Mouse (Mus musculus) limb, embryonic 13.5 days (tissue): ENCODE measurements around the gene Aacs. TPM values are rescaled to one million over a fixed set of nuclear protein-coding genes. Genes with fewer than 3 reads are reported as not detected.
"Not testable (repeated sequence)": the region's sequence is repeated elsewhere in the genome, so short reads cannot be mapped to it uniquely, and the experiment has no call there.

Experiments used
- ATAC-seq: fragments of 200-750 bp; cut with Nextera tagmentation; 2 replicates; pipeline ENCODE4 v1.8.0; 2017; ENCODE audit warnings: low read depth, moderate number of reproducible peaks, moderate TSS enrichment; ENCODE audit not compliant: low FRiP score
- H3K27ac ChIP-seq: fragments of 300-500 bp; sonication (generic); 2 replicates; pipeline ENCODE4 v1.5.1; 2015; ENCODE audit warnings: inconsistent platforms, mild to moderate bottlenecking, moderate library complexity
- H3K27me3 ChIP-seq: fragments of 300-500 bp; sonication (generic); 2 replicates; pipeline ENCODE4 v1.6.1; 2015; ENCODE audit warnings: mild to moderate bottlenecking, inconsistent platforms
- H3K36me3 ChIP-seq: fragments of 300-500 bp; sonication (generic); 2 replicates; pipeline ENCODE4 v1.6.1; 2015; ENCODE audit warnings: inconsistent platforms, mild to moderate bottlenecking, moderate library complexity
- H3K4me1 ChIP-seq: fragments of 300-500 bp; sonication (generic); 2 replicates; pipeline ENCODE4 v1.6.1; 2015; ENCODE audit warnings: inconsistent platforms
- H3K4me2 ChIP-seq: fragments of 300-500 bp; sonication (generic); replicated peaks from 2 replicates; pipeline ENCODE4 v1.6.1; 2015; ENCODE audit warnings: inconsistent platforms, mild to moderate bottlenecking, moderate library complexity
- H3K4me3 ChIP-seq: fragments of 300-500 bp; sonication (generic); 2 replicates; pipeline ENCODE4 v1.5.1; 2015; ENCODE audit warnings: moderate library complexity, mild to moderate bottlenecking, inconsistent platforms
- H3K9ac ChIP-seq: fragments of 300-500 bp; sonication (generic); 2 replicates; pipeline ENCODE4 v1.6.1; 2015; ENCODE audit warnings: mild to moderate bottlenecking, inconsistent platforms
- H3K9me3 ChIP-seq: fragments of 300-500 bp; sonication (generic); 2 replicates; pipeline ENCODE4 v1.6.1; 2016; ENCODE audit warnings: inconsistent platforms
- WGBS: fragments of 180-500 bp; shearing (Covaris S2); methylation state at CpG from one replicate; pipeline ENCODE4 v1.1.7; 2015; 5-methylcytosine and 5-hydroxymethylcytosine counted together
- polyA plus RNA-seq: library from polyadenylated mRNA; unstranded; fragments of >200 nt; fragmentation: Nextera tagmentation; extraction: Ambion mirVana; gene quantifications from 2 replicates; pipeline ENCODE4 v1.2.1, GENCODE M21; 2015

Aacs gene
- polyA plus RNA-seq, 1 experiment from 2014 or later, result 35.2 TPM

GRCm38 (mm10) chr5:125485031-125485778 lies 9.6 kb downstream of the Aacs start:
- Histone ChIP-seq H3K27me3 (no peaks in the 10 kb centered on the region), H3K4me2 (no peak overlapping the region), H3K27ac (no peak overlapping the region), H3K9ac (no peak overlapping the region), H3K4me3 (no peak overlapping the region), H3K9me3 (no peaks in the 10 kb centered on the region), H3K4me1 (0 out of 2 replicates have a peak, but pooled peaks cover 4% of the 10 kb centered on the region), H3K36me3 (peaks cover 61% of the 10 kb centered on the region)
- ATAC-seq, result no peak
- WGBS, result 88% methylated on average over 4 of the region's 4 CpGs

- H3K4me3 ChIP-seq, result no peak overlapping the region
- H3K9me3 ChIP-seq, result no peaks in the 10 kb centered on the region
- H3K27ac ChIP-seq, result no peak overlapping the region
- H3K4me1 ChIP-seq, result no peaks in the 10 kb centered on the region
- WGBS, result 89% methylated on average over 1 of the region's 1 CpGs
- ATAC-seq, result no peak
- H3K9ac ChIP-seq, result no peak overlapping the region
- H3K4me2 ChIP-seq, result no peak overlapping the region
- no peaks in the 10 kb centered on the region for H3K27me3 ChIP-seq
- H3K36me3 ChIP-seq, result peaks cover 66% of the 10 kb centered on the region
Observed at GRCm38 (mm10) chr5:125486088-125486487, 10.5 kb downstream of the Aacs start.

- Histone ChIP-seq H3K4me3 (no peak overlapping the region), H3K27me3 (no peaks in the 10 kb centered on the region), H3K9me3 (no peaks in the 10 kb centered on the region), H3K27ac (no peak overlapping the region), H3K4me1 (no peaks in the 10 kb centered on the region), H3K4me2 (no peak overlapping the region), H3K9ac (no peak overlapping the region), H3K36me3 (peaks cover 73% of the 10 kb centered on the region)
- ATAC-seq, result no peak
- WGBS, result 85% methylated on average over 11 of the region's 11 CpGs
Observed at GRCm38 (mm10) chr5:125487375-125488115, 11.9 kb downstream of the Aacs start.

DNA sequence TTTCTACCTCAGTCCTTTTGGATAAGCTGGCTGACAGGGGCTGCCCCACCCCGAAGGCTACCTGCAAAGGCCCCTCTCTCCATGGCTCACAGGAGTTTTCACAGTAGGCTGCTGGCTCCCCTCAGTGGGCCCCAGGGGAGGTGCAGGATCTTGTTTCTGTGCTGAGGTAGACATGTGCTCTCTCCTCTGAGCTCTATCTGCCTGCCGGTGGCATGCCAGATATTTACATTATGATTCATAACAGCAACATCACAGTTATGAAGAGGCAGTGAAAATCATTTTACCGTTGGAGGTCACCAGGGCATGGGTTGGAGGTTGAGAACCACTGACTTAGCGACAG lies 12.5 kb downstream of the Aacs start:
- ATAC-seq, result no peak
- Histone ChIP-seq H3K36me3 (peaks cover 73% of the 10 kb centered on the region), H3K4me3 (no peak overlapping the region), H3K9me3 (no peaks in the 10 kb centered on the region), H3K4me2 (no peak overlapping the region), H3K27me3 (no peaks in the 10 kb centered on the region), H3K4me1 (no peaks in the 10 kb centered on the region), H3K9ac (no peak overlapping the region), H3K27ac (no peak overlapping the region)
- 70% methylated on average over 4 of the region's 4 CpGs for WGBS

- not testable (repeated sequence) for H3K9me3 ChIP-seq, H3K4me2 ChIP-seq, H3K27me3 ChIP-seq, H3K9ac ChIP-seq, H3K27ac ChIP-seq, H3K4me1 ChIP-seq, ATAC-seq, H3K4me3 ChIP-seq
- peaks cover 68% of the 10 kb centered on the region for H3K36me3 ChIP-seq
- 92% methylated on average over 5 of the region's 5 CpGs for WGBS
Observed at GRCm38 (mm10) chr5:125488953-125489352, 13.3 kb downstream of the Aacs start.

DNA sequence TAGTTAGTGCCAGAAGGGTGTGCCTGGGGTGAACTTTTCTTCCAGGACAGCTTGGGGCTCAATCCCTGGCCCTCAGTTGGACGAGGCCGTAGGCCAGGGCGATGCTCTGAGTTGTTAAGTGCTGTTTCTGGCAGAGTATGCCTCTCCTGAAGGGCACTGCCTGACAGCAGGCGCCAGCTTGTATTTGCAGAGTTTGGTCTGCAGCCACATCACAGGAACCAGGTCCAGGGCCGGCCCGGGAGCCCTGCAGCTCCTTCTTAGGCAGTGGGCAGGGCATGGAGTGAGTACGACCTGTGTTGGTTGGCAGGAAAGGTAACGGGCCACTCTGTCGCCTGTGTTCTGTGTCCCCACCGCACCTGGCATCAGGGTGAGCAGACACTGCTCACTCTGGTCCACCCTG lies 15.5 kb downstream of the Aacs start:
- no peaks in the 10 kb centered on the region for H3K4me1 ChIP-seq
- 91% methylated on average over 10 of the region's 10 CpGs for WGBS
- no peak overlapping the region for H3K4me2 ChIP-seq
- ATAC-seq, result no peak
- H3K9me3 ChIP-seq, result no peaks in the 10 kb centered on the region
- peaks cover 71% of the 10 kb centered on the region for H3K36me3 ChIP-seq
- no peak overlapping the region for H3K9ac ChIP-seq
- no peak overlapping the region for H3K4me3 ChIP-seq
- no peaks in the 10 kb centered on the region for H3K27me3 ChIP-seq
- no peak overlapping the region for H3K27ac ChIP-seq

- Histone ChIP-seq H3K4me3 (no peak overlapping the region), H3K27ac (no peak overlapping the region), H3K4me2 (no peak overlapping the region), H3K4me1 (no peaks in the 10 kb centered on the region), H3K9me3 (no peaks in the 10 kb centered on the region), H3K36me3 (peaks cover 61% of the 10 kb centered on the region), H3K27me3 (no peaks in the 10 kb centered on the region), H3K9ac (no peak overlapping the region)
- no peak; the same call in 1 of the 2 replicates for ATAC-seq
- 71% methylated on average over 17 of the region's 17 CpGs for WGBS
Observed at GRCm38 (mm10) chr5:125492379-125493092, 16.9 kb downstream of the Aacs start.

GRCm38 (mm10) chr5:125493093-125493423 lies 17.4 kb downstream of the Aacs start:
- Histone ChIP-seq H3K4me2 (no peak overlapping the region), H3K4me1 (no peaks in the 10 kb centered on the region), H3K9ac (no peak overlapping the region), H3K27me3 (no peaks in the 10 kb centered on the region), H3K4me3 (no peak overlapping the region), H3K9me3 (no peaks in the 10 kb centered on the region), H3K27ac (no peak overlapping the region), H3K36me3 (peaks cover 56% of the 10 kb centered on the region)
- 71% methylated on average over 5 of the region's 5 CpGs for WGBS
- ATAC-seq, result no peak

GRCm38 (mm10) chr5:125495655-125496054 lies 20.0 kb downstream of the Aacs start:
- Histone ChIP-seq H3K27me3 (no peaks in the 10 kb centered on the region), H3K9ac (no peak overlapping the region), H3K4me2 (no peak overlapping the region), H3K9me3 (no peaks in the 10 kb centered on the region), H3K4me1 (no peaks in the 10 kb centered on the region), H3K27ac (no peak overlapping the region), H3K4me3 (no peak overlapping the region), H3K36me3 (peaks cover 54% of the 10 kb centered on the region)
- no peak for ATAC-seq
- 90% methylated on average over 10 of the region's 10 CpGs for whole genome bisulfite sequencing

GRCm38 (mm10) chr5:125497821-125498600 lies 22.4 kb downstream of the Aacs start:
- Histone ChIP-seq H3K27ac (no peak overlapping the region), H3K9ac (no peak overlapping the region), H3K4me1 (no peaks in the 10 kb centered on the region), H3K4me3 (no peak overlapping the region), H3K36me3 (peaks cover 50% of the 10 kb centered on the region), H3K27me3 (no peaks in the 10 kb centered on the region), H3K9me3 (no peaks in the 10 kb centered on the region), H3K4me2 (no peak overlapping the region)
- WGBS, result 68% methylated on average over 12 of the region's 12 CpGs
- no peak for ATAC-seq

- Histone ChIP-seq H3K9ac (no peak overlapping the region), H3K27me3 (no peaks in the 10 kb centered on the region), H3K4me2 (no peak overlapping the region), H3K27ac (no peak overlapping the region), H3K4me3 (no peak overlapping the region), H3K9me3 (no peaks in the 10 kb centered on the region), H3K4me1 (no peaks in the 10 kb centered on the region), H3K36me3 (peaks cover 50% of the 10 kb centered on the region)
- no peak for ATAC-seq
- 89% methylated on average over 6 of the region's 6 CpGs for WGBS
Observed at GRCm38 (mm10) chr5:125501505-125501904, 25.9 kb downstream of the Aacs start.

- Histone ChIP-seq H3K4me2 (no peak overlapping the region), H3K4me3 (no peak overlapping the region), H3K9me3 (no peaks in the 10 kb centered on the region), H3K9ac (no peak overlapping the region; the same call in none of the 2 replicates), H3K27ac (no peak overlapping the region), H3K4me1 (no peaks in the 10 kb centered on the region), H3K27me3 (no peaks in the 10 kb centered on the region), H3K36me3 (peaks cover 54% of the 10 kb centered on the region)
- no peak for ATAC-seq
- WGBS, result 42% methylated on average over 3 of the region's 3 CpGs
Observed at GRCm38 (mm10) chr5:125502186-125502585, 26.6 kb downstream of the Aacs start.
